Mouse (Mus musculus) adrenal gland, postnatal 36 days (tissue): ENCODE measurements at regions not wholly inside any gene's neighbourhood (a gene's known extent, or its start where the extent isn't known, plus 50 kb on each side); places are given as distances from the start of the nearest gene placed in this dataset.
"Not testable (repeated sequence)": the region's sequence is repeated elsewhere in the genome, so short reads cannot be mapped to it uniquely, and the experiment has no call there.

Experiments used
- DNase-seq, 2 experiments: peaks; one replicate each; pipeline ENCODE4 v3.0.0; 2021; ENCODE audit warnings: mixed read lengths in 1 of 2

- DNase-seq = no peak
Observed at GRCm38 (mm10) chr11:10276224-10276623, 837.8 kb upstream of the Vwc2 start.

- DNase-seq = peak; percentile 1 to 11
Observed at GRCm38 (mm10) chr11:10283553-10283952, 830.5 kb upstream of the Vwc2 start.

GRCm38 (mm10) chr11:10291996-10292395 is 822.0 kb upstream of the Vwc2 start:
- no peak for DNase-seq

GRCm38 (mm10) chr11:10309023-10309720 is 804.9 kb upstream of the Vwc2 start:
- DNase-seq = no peak

GRCm38 (mm10) chr11:10317427-10317826 is 796.6 kb upstream of the Vwc2 start:
- no peak for DNase-seq

DNA sequence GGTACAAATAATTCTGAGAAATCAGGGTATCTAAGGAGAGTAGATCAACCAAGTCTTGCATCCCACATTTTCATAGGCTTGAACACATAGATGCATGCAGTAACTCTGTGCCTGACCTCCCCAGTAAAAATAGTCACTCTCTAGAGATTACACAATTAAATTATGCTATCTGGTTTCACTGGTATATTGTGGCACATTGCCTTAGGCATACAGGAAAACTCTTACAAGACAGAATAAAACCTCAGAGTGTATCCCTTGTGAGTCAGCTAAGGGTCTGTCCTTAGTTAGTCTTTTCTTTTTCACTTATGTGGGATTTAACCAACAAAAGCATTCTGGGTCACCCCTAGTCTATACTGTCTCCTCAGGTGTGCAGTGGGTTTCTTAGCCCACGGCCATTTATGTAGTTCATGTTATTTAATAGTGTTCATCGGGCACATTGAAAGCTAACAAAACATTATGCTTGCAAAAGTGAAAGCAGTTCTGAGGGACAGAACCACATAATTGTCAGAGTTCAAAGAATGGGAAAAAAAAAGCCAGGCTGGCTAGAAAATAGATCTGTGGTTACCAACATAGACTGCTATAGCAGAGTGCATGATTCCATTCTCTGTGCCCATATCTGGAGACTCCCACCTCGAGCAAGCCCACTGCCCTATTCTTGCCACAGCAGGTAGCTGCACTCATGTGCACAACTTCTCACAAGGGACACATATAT is 795.8 kb upstream of the Vwc2 start:
- DNase-seq = no peak

DNA sequence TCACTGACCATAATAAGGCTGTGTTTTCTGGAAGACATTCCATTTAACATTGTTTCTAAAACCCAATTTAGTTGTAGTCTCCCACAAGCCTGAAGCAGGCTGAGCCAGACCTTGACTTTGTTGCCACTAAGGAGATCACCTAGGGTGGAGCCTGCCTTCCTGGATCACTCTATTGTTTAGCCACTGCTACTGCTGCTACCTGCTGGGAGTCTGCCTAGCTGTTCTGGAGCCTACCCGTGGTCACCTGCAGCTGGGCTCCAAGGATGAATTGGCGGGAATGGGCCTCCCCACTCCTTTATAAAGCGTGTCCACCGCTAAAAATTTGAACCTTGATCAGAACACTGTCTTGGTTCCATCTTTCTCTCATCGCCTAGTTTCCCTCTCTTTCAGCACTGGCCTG is 783.8 kb upstream of the Vwc2 start:
- DNase-seq = not testable (repeated sequence)

GRCm38 (mm10) chr11:10337781-10338180 is 776.2 kb upstream of the Vwc2 start:
- no peak for DNase-seq

- DNase-seq = no peak
Observed at GRCm38 (mm10) chr11:10372340-10372739, 741.7 kb upstream of the Vwc2 start.
